Mouse (Mus musculus): ENCODE results near the gene Zscan2. TPM values are rescaled to one million over a fixed set of nuclear protein-coding genes. Genes with fewer than 3 reads are reported as not detected.
"Not testable (repeated sequence)": the region's sequence is repeated elsewhere in the genome, so short reads cannot be mapped to it uniquely, and the experiment has no call there.

The Zscan2 gene
- polyA plus RNA-seq, 1 experiment from 2014 or later: 6.2 TPM

DNA sequence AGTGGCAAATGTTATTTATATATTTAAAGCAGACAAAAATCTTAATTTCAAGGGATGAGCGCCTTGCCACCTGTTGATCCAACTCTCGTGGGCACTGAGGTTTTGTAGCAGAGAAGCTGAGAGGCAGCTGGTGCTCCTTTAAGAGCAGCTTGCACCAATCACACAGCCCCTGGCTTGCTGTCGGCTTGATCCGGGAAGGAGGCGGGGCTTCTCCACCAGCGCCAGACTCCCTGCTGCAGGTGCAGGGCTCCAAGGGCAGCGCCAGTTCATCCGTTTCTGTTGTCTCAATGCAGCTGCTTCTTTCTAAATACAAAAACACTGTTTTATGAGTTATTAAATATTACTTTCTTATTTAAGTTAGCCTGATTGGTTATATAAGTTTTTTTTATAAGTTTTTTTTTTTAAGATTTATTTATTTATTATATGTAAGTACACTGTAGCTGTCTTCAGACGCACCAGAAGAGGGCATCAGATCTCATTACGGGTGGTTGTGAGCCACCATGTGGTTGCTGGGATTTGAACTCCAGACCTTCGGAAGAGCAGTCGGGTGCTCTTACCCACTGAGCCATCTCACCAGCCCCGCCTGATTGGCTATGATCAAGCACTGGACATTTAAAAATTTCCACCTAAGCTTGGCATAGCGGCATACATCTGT is 27.6 kb upstream of the Zscan2 start:
- ATAC-seq (ENCODE audit: insufficient number of reproducible peaks, insufficient read depth, low FRiP score, low TSS enrichment, low read depth); H3K4me1 ChIP-seq (replicated peaks); H3K27ac ChIP-seq; H3K9me3 ChIP-seq; H3K27me3 ChIP-seq; H3K4me3 ChIP-seq (replicated peaks); H3K4me2 ChIP-seq; H3K9ac ChIP-seq (replicated peaks); H3K36me3 ChIP-seq: not testable (repeated sequence)
- WGBS: 18% methylated on average over 14 of the region's 14 CpGs

DNA sequence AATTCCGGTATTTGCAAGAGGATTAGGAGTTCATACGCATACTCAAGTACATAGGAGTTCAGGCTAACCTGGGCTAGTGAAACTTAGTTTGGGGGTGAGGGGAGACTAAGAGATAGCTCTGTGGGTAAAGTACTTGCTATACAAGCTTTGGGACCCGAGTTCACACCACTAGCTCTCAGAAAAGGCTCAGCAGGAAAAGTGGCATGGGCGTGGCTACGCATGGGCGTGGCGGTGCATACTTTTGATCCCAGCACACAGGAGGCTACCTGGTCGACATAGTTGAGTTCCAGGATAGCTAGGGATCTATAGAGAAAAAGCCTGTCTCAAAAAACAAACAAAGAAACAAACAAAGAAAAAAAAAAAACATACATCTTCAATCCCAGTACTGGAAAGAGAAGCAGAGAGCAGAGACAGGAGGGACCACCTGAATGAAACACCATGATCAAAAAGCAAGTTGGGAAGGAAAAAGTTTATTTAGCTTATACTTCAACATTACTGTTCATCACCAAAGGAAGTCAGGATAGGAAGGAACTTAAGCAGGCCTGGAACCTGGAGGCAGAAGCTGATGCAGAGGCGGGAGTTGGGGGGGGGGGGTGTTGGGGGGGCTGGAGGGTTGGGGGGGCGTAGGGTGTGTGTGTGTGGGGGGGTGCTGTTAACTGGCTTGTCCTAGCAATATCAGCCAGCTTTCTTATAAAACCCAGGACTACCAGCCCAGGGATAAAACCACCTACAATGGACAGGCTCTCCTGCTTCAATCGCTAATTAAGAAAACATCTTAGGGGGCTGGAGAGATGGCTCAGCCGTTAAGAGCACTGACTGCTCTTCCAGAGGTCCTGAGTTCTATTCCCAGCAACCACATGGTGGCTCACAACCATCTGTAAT is 26.8 kb upstream of the Zscan2 start:
- WGBS: 32% methylated on average over 11 of the region's 12 CpGs
- no peak overlapping the region for H3K4me3 ChIP-seq (replicated peaks)
- no peaks in the 10 kb centered on the region for H3K36me3 ChIP-seq
- H3K4me2 ChIP-seq: no peak overlapping the region
- H3K27ac ChIP-seq: no peak overlapping the region
- H3K4me1 ChIP-seq (replicated peaks): peaks cover 7% of the 10 kb centered on the region; the same call in 1 of the 2 replicates
- ATAC-seq (ENCODE audit: insufficient number of reproducible peaks, insufficient read depth, low FRiP score, low TSS enrichment, low read depth): no peak
- H3K9me3 ChIP-seq: no peaks in the 10 kb centered on the region
- no peak overlapping the region for H3K9ac ChIP-seq (replicated peaks)
- H3K27me3 ChIP-seq: no peaks in the 10 kb centered on the region; the same call in 1 of the 2 replicates

DNA sequence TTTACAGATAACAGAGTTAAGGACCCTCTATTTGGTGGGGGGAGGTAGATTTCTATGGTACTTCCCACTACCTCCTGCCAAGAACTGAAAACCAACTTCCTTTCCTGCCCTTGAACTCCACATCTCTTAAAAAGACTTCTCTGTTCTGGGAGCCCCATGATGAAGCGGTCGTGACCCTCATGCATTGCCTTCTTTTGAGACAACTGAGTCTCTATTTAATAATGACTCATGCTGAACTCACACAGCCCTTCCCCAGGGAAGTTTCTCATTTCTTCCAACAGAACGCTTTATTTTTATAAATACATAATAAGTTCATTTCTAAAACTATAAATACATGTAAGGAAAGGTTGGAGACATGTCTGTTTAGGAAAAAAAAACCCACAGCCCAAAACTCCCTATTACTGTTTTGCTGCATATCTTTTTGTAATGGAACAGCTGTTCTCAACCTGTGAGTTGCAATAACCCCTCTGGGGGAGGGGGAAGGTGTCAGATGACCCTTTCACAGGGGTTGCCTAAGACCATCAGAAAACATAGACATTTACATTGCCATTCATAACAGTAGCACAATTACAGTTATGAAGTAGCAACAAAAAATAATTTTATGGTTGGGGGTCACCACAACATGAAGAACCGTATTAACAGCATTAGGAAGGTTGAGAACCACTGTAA is 24.6 kb upstream of the Zscan2 start:
- no peaks in the 10 kb centered on the region for H3K9me3 ChIP-seq
- H3K27me3 ChIP-seq: no peaks in the 10 kb centered on the region; the same call in 1 of the 2 replicates
- no peak overlapping the region for H3K4me2 ChIP-seq
- WGBS: 64% methylated on average over 4 of the region's 4 CpGs
- H3K4me1 ChIP-seq (replicated peaks): peaks cover 7% of the 10 kb centered on the region; the same call in 1 of the 2 replicates
- ATAC-seq (ENCODE audit: insufficient number of reproducible peaks, insufficient read depth, low FRiP score, low TSS enrichment, low read depth): no peak
- H3K9ac ChIP-seq (replicated peaks): no peak overlapping the region
- no peaks in the 10 kb centered on the region for H3K36me3 ChIP-seq
- H3K4me3 ChIP-seq (replicated peaks): no peak overlapping the region
- H3K27ac ChIP-seq: no peak overlapping the region

DNA sequence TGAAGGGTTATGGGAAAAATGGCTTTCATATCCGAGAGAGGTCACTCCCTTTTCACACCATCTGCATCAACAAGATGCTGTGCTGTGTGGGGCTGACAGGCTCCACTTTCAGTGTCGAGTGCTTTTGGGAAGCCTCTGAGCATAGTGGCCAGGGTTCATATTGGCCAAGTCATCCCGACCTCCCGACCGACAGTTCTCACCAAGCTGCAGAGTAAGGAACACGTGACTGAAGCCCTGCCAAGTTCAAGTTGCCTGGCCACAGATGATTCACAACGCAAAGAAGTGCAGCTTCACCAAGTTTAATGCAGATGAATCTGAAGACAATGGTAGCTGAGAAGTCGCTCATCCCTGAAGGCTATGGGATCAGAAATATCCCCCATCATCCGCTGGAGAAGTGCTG is 23.0 kb upstream of the Zscan2 start:
- WGBS: 46% methylated on average over 9 of the region's 9 CpGs
- Histone ChIP-seq H3K9me3 (no peaks in the 10 kb centered on the region), H3K9ac (replicated peaks) (no peak overlapping the region), H3K27me3 (no peaks in the 10 kb centered on the region; the same call in 1 of the 2 replicates), H3K36me3 (no peaks in the 10 kb centered on the region), H3K4me2 (no peak overlapping the region), H3K27ac (no peak overlapping the region), H3K4me1 (replicated peaks) (peaks cover 7% of the 10 kb centered on the region; the same call in 1 of the 2 replicates), H3K4me3 (replicated peaks) (no peak overlapping the region)
- no peak for ATAC-seq (ENCODE audit: insufficient number of reproducible peaks, insufficient read depth, low FRiP score, low TSS enrichment, low read depth)

DNA sequence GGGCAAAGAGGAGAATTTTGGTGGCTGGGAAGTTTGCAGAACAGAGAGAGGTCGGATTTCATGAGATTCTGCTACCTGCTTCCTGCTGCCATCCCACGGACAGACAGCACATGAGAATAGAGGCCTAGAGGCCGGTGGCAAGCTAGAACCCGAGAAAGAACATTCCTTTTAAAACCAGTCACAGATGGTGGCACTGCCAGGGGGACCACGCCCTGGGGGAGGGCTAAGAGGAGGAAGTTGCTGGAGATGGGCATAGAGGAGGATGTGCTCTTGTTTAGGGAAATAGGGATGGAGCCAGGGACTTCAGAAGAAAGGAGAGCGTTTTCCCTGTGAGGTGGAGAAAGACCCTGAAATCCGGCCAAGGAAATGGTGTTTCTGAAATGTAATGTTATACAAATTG is 22.5 kb upstream of the Zscan2 start:
- H3K9me3 ChIP-seq: no peaks in the 10 kb centered on the region
- ATAC-seq (ENCODE audit: insufficient number of reproducible peaks, insufficient read depth, low FRiP score, low TSS enrichment, low read depth): no peak
- H3K27me3 ChIP-seq: no peaks in the 10 kb centered on the region; the same call in 1 of the 2 replicates
- H3K36me3 ChIP-seq: no peaks in the 10 kb centered on the region
- H3K27ac ChIP-seq: no peak overlapping the region
- H3K4me2 ChIP-seq: no peak overlapping the region
- no peak overlapping the region for H3K9ac ChIP-seq (replicated peaks)
- WGBS: 37% methylated on average over 7 of the region's 7 CpGs
- H3K4me1 ChIP-seq (replicated peaks): peaks cover 7% of the 10 kb centered on the region; the same call in 1 of the 2 replicates
- H3K4me3 ChIP-seq (replicated peaks): no peak overlapping the region

GRCm38 (mm10) chr7:80839755-80840154 is 21.0 kb upstream of the Zscan2 start:
- Histone ChIP-seq H3K27me3 (no peaks in the 10 kb centered on the region; the same call in 1 of the 2 replicates), H3K4me3 (replicated peaks) (no peak overlapping the region), H3K9ac (replicated peaks) (no peak overlapping the region), H3K36me3 (no peaks in the 10 kb centered on the region), H3K4me2 (no peak overlapping the region), H3K27ac (no peak overlapping the region), H3K9me3 (no peaks in the 10 kb centered on the region), H3K4me1 (replicated peaks) (peaks cover 7% of the 10 kb centered on the region; the same call in 1 of the 2 replicates)
- ATAC-seq (ENCODE audit: insufficient number of reproducible peaks, insufficient read depth, low FRiP score, low TSS enrichment, low read depth): no peak

DNA sequence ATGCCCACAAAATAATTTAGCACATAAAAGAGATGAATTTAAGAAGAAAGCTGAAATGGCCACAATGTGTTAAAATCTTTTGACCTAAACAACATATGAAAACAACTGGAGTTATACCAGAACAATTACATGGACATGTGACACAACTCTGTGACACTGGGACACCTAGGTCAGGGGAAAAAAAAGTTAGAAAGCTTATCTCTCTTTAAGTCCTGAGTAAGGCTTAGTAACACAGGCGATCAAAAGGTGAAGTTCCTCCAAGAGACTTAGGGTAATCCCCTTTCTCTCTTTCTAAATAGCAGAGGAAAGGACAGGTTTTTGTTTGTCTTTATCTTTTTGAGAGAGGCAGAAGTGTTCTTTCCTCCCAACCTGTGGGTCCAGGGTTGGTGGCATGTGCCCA is 20.5 kb upstream of the Zscan2 start:
- peaks cover 7% of the 10 kb centered on the region; the same call in 1 of the 2 replicates for H3K4me1 ChIP-seq (replicated peaks)
- H3K9ac ChIP-seq (replicated peaks): no peak overlapping the region
- no peaks in the 10 kb centered on the region for H3K36me3 ChIP-seq
- H3K4me2 ChIP-seq: no peak overlapping the region
- no peaks in the 10 kb centered on the region for H3K9me3 ChIP-seq
- no peaks in the 10 kb centered on the region; the same call in 1 of the 2 replicates for H3K27me3 ChIP-seq
- no peak for ATAC-seq (ENCODE audit: insufficient number of reproducible peaks, insufficient read depth, low FRiP score, low TSS enrichment, low read depth)
- 64% methylated on average over 1 of the region's 1 CpGs for WGBS
- H3K4me3 ChIP-seq (replicated peaks): no peak overlapping the region
- no peak overlapping the region for H3K27ac ChIP-seq

DNA sequence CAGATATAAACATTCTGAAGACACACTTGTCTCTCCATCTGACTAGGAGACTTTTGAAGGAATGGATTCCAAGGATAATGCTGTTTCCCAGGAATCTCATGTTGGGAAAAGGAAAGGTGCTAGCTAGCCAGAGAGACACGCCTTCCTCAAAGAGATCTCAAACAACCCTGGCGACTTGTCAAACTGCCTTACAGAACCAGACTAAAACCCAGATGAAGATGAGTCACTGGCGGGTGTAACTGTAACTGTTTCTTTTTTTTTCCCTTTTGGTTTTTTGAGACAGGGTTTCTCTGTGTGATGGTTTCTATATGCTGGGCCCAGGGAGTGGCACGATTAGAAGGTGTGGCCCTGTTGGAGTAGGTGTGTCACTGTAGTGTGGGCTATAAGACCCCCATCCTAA is 19.8 kb upstream of the Zscan2 start:
- no peak for ATAC-seq (ENCODE audit: insufficient number of reproducible peaks, insufficient read depth, low FRiP score, low TSS enrichment, low read depth)

GRCm38 (mm10) chr7:80842132-80842531 is 18.6 kb upstream of the Zscan2 start:
- H3K27ac ChIP-seq: no peak overlapping the region
- H3K9ac ChIP-seq (replicated peaks): no peak overlapping the region
- no peaks in the 10 kb centered on the region for H3K9me3 ChIP-seq
- H3K36me3 ChIP-seq: no peaks in the 10 kb centered on the region
- H3K27me3 ChIP-seq: no peaks in the 10 kb centered on the region; the same call in 1 of the 2 replicates
- no peak for ATAC-seq (ENCODE audit: insufficient number of reproducible peaks, insufficient read depth, low FRiP score, low TSS enrichment, low read depth)
- H3K4me3 ChIP-seq (replicated peaks): no peak overlapping the region
- H3K4me1 ChIP-seq (replicated peaks): 0 out of 2 replicates have a peak, but pooled peaks cover 3% of the 10 kb centered on the region
- 75% methylated on average over 5 of the region's 5 CpGs for WGBS
- no peak overlapping the region for H3K4me2 ChIP-seq

More for the DNA sequence above, 19.8 kb upstream of the Zscan2 start:
- Histone ChIP-seq H3K9me3 (no peaks in the 10 kb centered on the region), H3K4me3 (replicated peaks) (no peak overlapping the region), H3K27ac (no peak overlapping the region), H3K27me3 (no peaks in the 10 kb centered on the region; the same call in 1 of the 2 replicates), H3K4me1 (replicated peaks) (peaks cover 4% of the 10 kb centered on the region; the same call in 1 of the 2 replicates), H3K9ac (replicated peaks) (no peak overlapping the region), H3K36me3 (no peaks in the 10 kb centered on the region), H3K4me2 (no peak overlapping the region)
- 79% methylated on average over 4 of the region's 4 CpGs for WGBS

DNA sequence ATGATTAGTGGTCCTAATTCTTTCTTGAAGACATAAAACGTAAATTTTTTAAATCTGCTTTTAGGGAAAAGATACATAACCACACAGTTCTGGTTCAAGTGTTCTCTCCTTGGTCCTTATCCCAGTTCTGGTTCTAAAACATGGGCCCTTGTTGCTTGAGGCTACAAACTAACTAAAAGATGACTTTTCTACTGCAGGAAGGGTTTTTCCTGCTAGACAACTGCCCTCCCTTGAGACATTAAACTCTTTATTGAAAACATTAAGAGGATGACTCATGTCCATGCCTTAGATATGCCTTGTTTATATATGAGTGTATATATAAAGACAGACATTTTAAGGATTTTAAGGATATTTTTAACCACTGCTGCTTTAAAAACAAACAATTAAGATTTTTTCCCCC is 17.5 kb upstream of the Zscan2 start:
- ATAC-seq (ENCODE audit: insufficient number of reproducible peaks, insufficient read depth, low FRiP score, low TSS enrichment, low read depth): no peak
- WGBS: 93% methylated on average over 1 of the region's 1 CpGs
- Histone ChIP-seq H3K27me3 (no peaks in the 10 kb centered on the region), H3K9ac (replicated peaks) (no peak overlapping the region), H3K36me3 (no peaks in the 10 kb centered on the region), H3K4me1 (replicated peaks) (no peaks in the 10 kb centered on the region), H3K9me3 (no peaks in the 10 kb centered on the region), H3K27ac (no peak overlapping the region), H3K4me3 (replicated peaks) (no peak overlapping the region), H3K4me2 (no peak overlapping the region)

Measured in limb, embryonic 12.5 days (tissue).